Mouse (Mus musculus) testis, adult 2 months (tissue): Measurements from ENCODE around the gene Rsf1.

Source experiments
- CTCF ChIP-seq: fragments of 200-500 bp; IDR thresholded peaks from 2 replicates; pipeline ENCODE4 v1.5.1; 2012; ENCODE audit warnings: low read depth, mild to moderate bottlenecking, inconsistent platforms, low read length, moderate library complexity; ENCODE audit not compliant: control insufficient read depth, insufficient read depth, insufficient replicate concordance
- POLR2A ChIP-seq: fragments of 200-500 bp; IDR thresholded peaks from 2 replicates; pipeline ENCODE4 v1.6.1; 2012; ENCODE audit warnings: low read depth, mild to moderate bottlenecking, inconsistent platforms, low read length, moderate library complexity; ENCODE audit not compliant: control insufficient read depth

- TF ChIP-seq CTCF (no peak), POLR2A (no peak)
Observed at GRCm38 (mm10) chr7:97679239-97679638, 99.5 kb downstream of the Rsf1 start.
